Mouse (Mus musculus): ENCODE results near the gene Padi2.

- TF ChIP-seq CTCF (IDR thresholded peaks at IDR 0.05; ENCODE audit: borderline replicate concordance, extremely low read depth, insufficient read depth, insufficient read length) (no peak), POLR2A (IDR thresholded peaks at IDR 0.05; ENCODE audit: borderline replicate concordance, extremely low read depth, insufficient read depth, insufficient read length, poor library complexity, severe bottlenecking) (no peak)
Observed at GRCm38 (mm10) chr4:140883852-140884251, 22.3 kb upstream of the Padi2 start.
